Mouse (Mus musculus): Measurements from ENCODE around the gene Siah3. TPM values are rescaled to one million over a fixed set of nuclear protein-coding genes. Genes with fewer than 3 reads are reported as not detected.

Siah3 gene
- total and polyA plus RNA-seq, 3 experiments, result 0.04 to 0.29 TPM; not detected in 1

DNA sequence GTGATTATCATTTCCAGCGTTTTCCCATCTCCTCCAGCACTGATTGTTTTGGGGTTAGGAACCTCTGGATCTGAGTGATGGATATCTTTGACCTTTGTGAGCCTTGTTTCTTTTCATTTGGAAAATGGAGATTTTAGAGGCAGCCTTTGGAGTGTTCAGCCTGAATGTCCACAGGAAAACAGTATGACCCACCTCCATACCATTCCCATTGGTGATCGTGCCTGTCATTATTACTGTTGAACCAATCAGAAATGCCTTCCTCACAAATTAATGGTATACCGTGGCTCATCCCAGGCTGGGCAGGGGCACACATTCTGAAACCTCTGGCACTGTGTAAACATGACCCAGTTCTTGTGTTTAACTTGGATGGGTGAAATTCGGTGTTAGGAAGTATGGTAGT lies 6.0 kb downstream of the Siah3 start:
- no peak for DNase-seq (ENCODE audit: low read depth, low spot score)
- TF ChIP-seq GABPA (IDR thresholded peaks at IDR 0.05; ENCODE audit: low read depth, low read length) (no peak), MYC (IDR thresholded peaks at IDR 0.05; ENCODE audit: low read depth, low read length) (no peak), MYB (IDR thresholded peaks at IDR 0.05; ENCODE audit: low read depth, low read length) (no peak), E2F4 (IDR thresholded peaks at IDR 0.05; ENCODE audit: borderline replicate concordance, low read depth, low read length) (no peak), RAD21 (IDR thresholded peaks at IDR 0.05; ENCODE audit: low read depth, low read length) (no peak), POLR2A (IDR thresholded peaks at IDR 0.05; ENCODE audit: control insufficient read depth in 1 of 2, insufficient read depth in 1 of 2, low read depth in 1 of 2, low read length in 2 of 2, poor library complexity in 1 of 2) (no peak), ETS1 (IDR thresholded peaks at IDR 0.05; ENCODE audit: low read depth, low read length) (no peak), EP300 (IDR thresholded peaks at IDR 0.05; ENCODE audit: low read depth in 1 of 2, low read length in 2 of 2) (no peak), UBTF (IDR thresholded peaks at IDR 0.05; ENCODE audit: borderline replicate concordance, insufficient read depth, low read depth, low read length) (no peak), CHD1 (IDR thresholded peaks at IDR 0.05; ENCODE audit: low read depth, low read length) (no peak), NELFE (IDR thresholded peaks at IDR 0.05; ENCODE audit: low read depth, low read length) (no peak), CTCF (IDR thresholded peaks at IDR 0.05 in 2 of 3, conservative IDR thresholded peaks at IDR 0.05 in 1 of 3; ENCODE audit: control insufficient read depth in 1 of 3, insufficient read depth in 1 of 3, low read depth in 2 of 3, low read length in 3 of 3, poor library complexity in 1 of 3, severe bottlenecking in 1 of 3) (no peak), TBP (IDR thresholded peaks at IDR 0.05; ENCODE audit: low read depth, low read length) (no peak)

DNA sequence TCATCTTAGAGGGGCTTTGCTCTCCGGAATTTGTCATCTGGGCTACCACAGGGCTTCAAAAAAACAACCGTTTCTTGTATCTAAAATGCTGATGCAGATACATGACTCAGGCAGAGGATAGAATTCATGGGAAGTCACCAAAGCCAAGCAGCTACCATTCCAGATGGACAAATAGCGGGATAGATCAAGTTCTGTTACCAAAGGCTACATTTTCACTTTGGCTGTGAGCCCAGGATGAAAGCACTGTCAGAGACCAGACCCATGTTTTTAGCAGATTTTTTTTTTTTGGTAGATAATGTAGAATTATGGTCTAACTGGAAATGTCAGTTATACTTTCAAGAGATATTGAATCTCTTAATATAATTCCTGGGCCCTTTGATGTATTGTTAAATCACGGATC lies 7.4 kb downstream of the Siah3 start:
- no peak for DNase-seq (ENCODE audit: low read depth, low spot score)
- no peaks in the 10 kb centered on the region for H3K36me3 ChIP-seq (ENCODE audit: control insufficient read depth in 1 of 2, insufficient read depth in 2 of 2, low read length in 2 of 2)
- no peaks in the 10 kb centered on the region for H3K4me1 ChIP-seq (ENCODE audit: control insufficient read depth in 1 of 2, insufficient read depth in 2 of 2, low read length in 2 of 2)
- TF ChIP-seq GATA1 (IDR thresholded peaks at IDR 0.05; ENCODE audit: low read depth, low read length), result no peak
- TF ChIP-seq CTCF (IDR thresholded peaks at IDR 0.05 in 2 of 3, conservative IDR thresholded peaks at IDR 0.05 in 1 of 3; ENCODE audit: control insufficient read depth in 1 of 3, insufficient read depth in 1 of 3, low read depth in 2 of 3, low read length in 3 of 3, poor library complexity in 1 of 3, severe bottlenecking in 1 of 3), result no peak
- TF ChIP-seq ZKSCAN1 (IDR thresholded peaks at IDR 0.05; ENCODE audit: low read depth, low read length), result no peak
- no peak for TF ChIP-seq GABPA (IDR thresholded peaks at IDR 0.05; ENCODE audit: low read depth, low read length)
- no peak for TF ChIP-seq HCFC1 (IDR thresholded peaks at IDR 0.05; ENCODE audit: low read depth, low read length)
- no peak for TF ChIP-seq SMC3 (IDR thresholded peaks at IDR 0.05; ENCODE audit: low read depth, low read length)
- TF ChIP-seq SIN3A (IDR thresholded peaks at IDR 0.05; ENCODE audit: low read length), result no peak
- TF ChIP-seq CHD1 (IDR thresholded peaks at IDR 0.05; ENCODE audit: low read depth, low read length), result no peak
- TF ChIP-seq NELFE (IDR thresholded peaks at IDR 0.05; ENCODE audit: low read depth, low read length), result no peak
- TF ChIP-seq CHD2 (IDR thresholded peaks at IDR 0.05; ENCODE audit: low read length), result no peak
- no peak for TF ChIP-seq BHLHE40 (IDR thresholded peaks at IDR 0.05; ENCODE audit: borderline replicate concordance, low read depth, low read length)
- TF ChIP-seq MAFK (IDR thresholded peaks at IDR 0.05; ENCODE audit: borderline replicate concordance, low read depth, low read length), result no peak
- no peak for TF ChIP-seq POLR2AphosphoS2 (IDR thresholded peaks at IDR 0.05; ENCODE audit: low read length)
- H3K9ac ChIP-seq (ENCODE audit: control insufficient read depth, low read depth, low read length, poor library complexity, severe bottlenecking), result no peak overlapping the region
- peaks cover under 1 to 4% of the 10 kb centered on the region in 2 experiments for H3K27me3 ChIP-seq (ENCODE audit: control insufficient read depth in 1 of 2, insufficient read depth in 2 of 2, low read length in 2 of 2)
- no peaks in the 10 kb centered on the region for H3K9me3 ChIP-seq (replicated peaks; ENCODE audit: insufficient read depth, low read length)
- H3K4me3 ChIP-seq (ENCODE audit: control insufficient read depth in 1 of 2, insufficient read depth in 1 of 2, low read depth in 2 of 2, low read length in 2 of 2), result no peak overlapping the region
- H3K27ac ChIP-seq (ENCODE audit: control insufficient read depth, low read depth, low read length), result no peak overlapping the region
- no peaks in the 10 kb centered on the region for H3K79me2 ChIP-seq (ENCODE audit: control insufficient read depth, insufficient read depth, low read length, poor library complexity)

More for the DNA sequence above, 6.0 kb downstream of the Siah3 start:
- H3K9ac ChIP-seq (ENCODE audit: control insufficient read depth, low read depth, low read length, poor library complexity, severe bottlenecking), result no peak overlapping the region
- no peaks in the 10 kb centered on the region for H3K36me3 ChIP-seq (ENCODE audit: control insufficient read depth in 1 of 2, insufficient read depth in 2 of 2, low read length in 2 of 2)
- no peaks in the 10 kb centered on the region for H3K79me2 ChIP-seq (ENCODE audit: control insufficient read depth, insufficient read depth, low read length, poor library complexity)
- no peak overlapping the region for H3K4me3 ChIP-seq (ENCODE audit: control insufficient read depth in 1 of 2, insufficient read depth in 1 of 2, low read depth in 2 of 2, low read length in 2 of 2)
- no peak overlapping the region for H3K27ac ChIP-seq (ENCODE audit: control insufficient read depth, low read depth, low read length)
- peaks cover 3 to 9% of the 10 kb centered on the region in 2 experiments for H3K27me3 ChIP-seq (ENCODE audit: control insufficient read depth in 1 of 2, insufficient read depth in 2 of 2, low read length in 2 of 2)
- H3K9me3 ChIP-seq (replicated peaks; ENCODE audit: insufficient read depth, low read length), result no peaks in the 10 kb centered on the region
- no peaks in the 10 kb centered on the region for H3K4me1 ChIP-seq (ENCODE audit: control insufficient read depth in 1 of 2, insufficient read depth in 2 of 2, low read length in 2 of 2)

Data from MEL (cell line).